Mouse (Mus musculus): ENCODE measurements at regions not wholly inside any gene's neighbourhood (a gene's known extent, or its start where the extent isn't known, plus 50 kb on each side); places are given as distances from the start of the nearest gene placed in this dataset.
A peak's percentile ranks its signal among the peaks of the same experiment; 100 is the strongest.
"Not testable (repeated sequence)": the region's sequence is repeated elsewhere in the genome, so short reads cannot be mapped to it uniquely, and the experiment has no call there.

DNA sequence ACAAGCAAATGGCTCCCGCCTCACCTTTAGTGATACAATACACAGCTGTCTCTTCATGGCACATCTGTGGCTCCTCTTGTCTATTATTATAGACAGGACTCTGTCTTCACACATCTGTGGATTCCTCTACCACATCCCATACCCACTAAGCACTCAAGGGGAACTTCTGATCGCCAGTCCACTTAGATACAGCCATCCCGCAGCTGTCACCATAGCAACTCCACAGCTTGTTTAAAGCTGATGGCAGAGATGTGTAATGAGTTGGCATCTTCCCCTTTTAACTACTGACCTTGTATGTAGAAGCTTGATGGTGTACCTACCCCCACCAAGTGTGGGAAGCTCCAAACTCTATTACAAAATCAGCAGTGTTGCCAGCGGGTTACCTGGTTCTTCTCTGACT is 109.5 kb upstream of the Pfn2 start:
- no peak for DNase-seq (ENCODE audit: extremely low spot score, low spot score)

DNA sequence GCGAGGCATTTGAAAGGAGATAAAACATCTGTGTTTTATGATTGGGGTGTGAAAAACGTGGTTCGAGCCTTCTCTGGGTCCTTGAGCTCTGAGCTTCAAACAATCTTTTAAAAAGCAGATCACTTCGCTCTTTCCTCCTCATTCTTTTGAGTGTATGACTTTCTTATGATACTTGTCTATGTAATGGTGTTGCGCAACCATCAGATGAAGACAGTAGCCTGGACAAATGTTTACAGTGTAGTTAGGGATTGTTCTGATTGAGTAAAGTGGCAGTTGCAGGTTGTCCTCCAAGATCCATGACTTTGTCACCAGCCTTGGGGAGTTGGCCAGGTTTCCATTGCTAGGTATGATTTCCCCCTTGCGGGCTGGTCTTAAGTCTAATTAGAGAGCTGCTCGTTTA is 116.1 kb upstream of the Pfn2 start:
- DNase-seq (ENCODE audit: extremely low spot score, low spot score) = no peak

DNA sequence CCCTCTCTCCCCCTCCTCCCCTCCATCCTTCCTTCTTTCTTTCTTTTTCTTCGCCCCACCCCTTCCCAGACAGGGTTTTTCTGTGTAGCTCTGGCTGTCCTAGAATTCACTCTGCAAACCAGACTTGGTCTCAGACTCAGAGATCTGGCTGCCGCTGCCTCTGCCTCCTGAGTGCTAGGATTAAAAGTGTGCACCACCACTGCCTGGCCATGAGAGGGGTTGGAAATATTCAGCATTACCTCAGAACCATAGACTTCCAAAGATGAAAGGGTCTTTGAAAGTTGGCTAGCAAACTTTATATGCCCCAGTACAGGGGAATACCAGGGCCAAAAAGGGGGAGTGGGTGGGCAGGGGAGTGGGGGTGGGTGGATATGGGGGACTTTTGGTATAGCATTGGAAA is 122.7 kb upstream of the Pfn2 start:
- DNase-seq (ENCODE audit: extremely low spot score, low spot score) = not testable (repeated sequence)

DNA sequence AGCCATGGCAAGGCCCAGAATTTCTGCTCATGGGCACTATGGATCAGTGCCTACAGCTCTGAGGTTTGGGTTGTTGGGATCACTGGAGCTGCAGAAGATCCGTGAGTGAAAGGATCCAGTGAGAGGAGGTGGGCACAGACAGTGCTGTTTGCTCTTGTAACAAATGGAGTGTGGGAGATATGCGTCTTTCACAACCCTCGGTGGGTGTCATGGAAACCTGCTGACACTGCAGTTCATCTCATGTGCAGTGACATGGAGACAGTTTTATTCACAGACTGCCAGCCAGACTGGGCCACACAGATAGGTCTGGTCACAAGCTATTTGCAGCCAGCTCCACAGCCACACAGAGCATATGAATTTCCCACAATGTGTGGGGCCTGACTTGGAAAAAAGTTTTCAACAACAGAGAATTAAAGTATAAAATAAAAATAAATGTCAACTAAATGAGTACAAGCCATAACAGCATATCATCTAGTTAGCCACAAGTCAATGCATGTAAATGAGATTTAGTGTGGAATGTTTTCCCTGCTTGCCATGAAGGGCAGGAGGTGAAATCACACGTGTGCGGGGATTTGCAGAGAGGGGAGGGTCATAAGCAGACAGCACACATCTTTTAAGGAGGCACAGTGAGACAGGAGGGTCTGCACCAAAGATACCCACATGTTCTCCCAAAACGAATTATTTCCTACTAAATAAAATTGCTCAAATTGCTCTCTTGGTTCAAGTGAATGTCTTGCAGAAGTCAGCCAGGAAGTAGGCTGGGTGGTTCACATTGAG is 124.8 kb upstream of the Pfn2 start:
- DNase-seq (ENCODE audit: extremely low spot score, low spot score) = no peak

DNA sequence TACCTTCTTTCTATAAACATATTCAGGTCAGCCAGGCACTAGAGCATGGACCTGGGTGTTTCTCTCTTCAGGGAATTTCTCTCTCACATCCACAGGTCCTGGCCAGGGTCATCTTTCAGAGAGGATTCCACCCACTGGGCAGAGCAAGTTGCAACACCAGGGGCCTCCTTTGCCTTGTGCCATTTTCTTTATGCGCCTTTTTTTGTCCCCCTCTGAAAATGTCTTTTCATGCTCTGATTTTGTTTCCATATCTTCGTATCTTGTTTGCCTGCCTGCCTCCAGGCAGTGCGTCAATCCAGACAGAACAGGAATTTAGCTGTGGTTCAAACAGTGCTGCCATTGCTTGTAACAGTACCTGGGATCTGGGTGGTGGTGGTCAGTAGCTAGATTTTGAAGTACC is 125.7 kb upstream of the Pfn2 start:
- DNase-seq (ENCODE audit: extremely low spot score, low spot score) = no peak

DNA sequence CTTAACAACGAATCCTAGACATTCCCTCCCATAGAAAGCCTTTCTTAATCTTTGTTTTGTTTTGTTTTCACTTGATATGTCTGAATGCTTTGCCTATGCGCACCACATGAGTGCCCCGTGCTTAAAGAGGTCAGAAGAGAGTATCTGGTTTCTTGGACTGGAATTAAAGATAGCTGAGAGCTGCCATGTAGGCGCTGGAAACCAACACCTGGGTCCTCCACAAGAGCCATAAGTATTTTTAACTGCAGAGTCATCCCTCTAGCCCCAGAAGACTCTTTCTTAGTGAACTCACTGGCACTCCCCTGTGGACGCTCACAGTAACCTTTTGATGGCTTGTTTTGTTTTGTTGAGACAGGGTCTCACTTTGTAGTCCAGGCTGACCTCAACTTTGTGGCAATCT is 127.5 kb upstream of the Pfn2 start:
- DNase-seq (ENCODE audit: extremely low spot score, low spot score) = no peak

DNA sequence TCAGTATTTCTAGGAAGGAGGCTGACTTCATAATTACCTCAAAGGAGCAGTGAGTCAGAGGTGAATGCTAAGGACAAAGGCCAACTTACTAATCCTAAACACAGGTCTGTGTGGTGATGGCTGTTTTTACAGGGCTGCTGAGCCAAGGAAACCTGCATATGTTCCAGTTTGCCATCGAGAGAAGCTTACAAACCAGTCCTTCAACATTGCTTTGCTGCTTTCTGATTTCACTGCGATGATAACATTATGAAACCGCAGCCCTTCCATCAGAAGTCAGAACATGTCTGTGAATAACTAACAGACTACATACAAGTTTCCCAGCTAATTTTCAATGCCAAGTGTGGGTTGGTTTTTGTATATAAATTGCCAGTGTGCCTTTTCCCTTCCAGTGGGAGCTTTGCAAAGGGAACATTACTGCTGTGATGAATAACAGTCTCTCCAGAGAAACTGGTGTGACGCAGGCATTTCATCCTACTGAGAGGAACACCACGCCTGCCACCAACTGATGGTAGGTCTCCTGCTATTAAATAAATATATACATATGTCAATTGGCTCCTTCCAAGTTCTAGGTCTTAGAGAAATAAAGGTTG is 128.9 kb upstream of the Pfn2 start:
- DNase-seq (ENCODE audit: extremely low spot score, low spot score) = no peak

DNA sequence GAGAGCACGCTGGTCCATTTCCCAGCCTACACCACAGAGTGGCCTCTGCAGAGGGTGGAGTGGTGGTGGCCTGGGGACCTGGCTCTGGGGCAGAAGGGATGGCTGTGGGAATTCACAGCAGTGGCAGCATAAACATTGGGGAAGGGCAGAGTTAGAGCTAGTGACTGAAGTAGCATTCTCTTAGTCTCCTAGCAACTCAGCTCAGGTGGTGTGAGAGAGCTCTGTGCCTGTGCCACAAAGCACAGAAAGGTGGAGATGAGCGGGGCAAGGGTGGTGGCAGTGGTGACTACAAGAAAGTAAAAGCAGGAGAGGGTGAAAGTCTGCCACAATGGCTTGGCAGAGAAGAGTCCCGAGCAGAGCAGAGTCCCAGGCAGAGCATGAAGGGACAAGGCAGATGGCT is 140.3 kb upstream of the Pfn2 start:
- DNase-seq (ENCODE audit: extremely low spot score, low spot score) = no peak

DNA sequence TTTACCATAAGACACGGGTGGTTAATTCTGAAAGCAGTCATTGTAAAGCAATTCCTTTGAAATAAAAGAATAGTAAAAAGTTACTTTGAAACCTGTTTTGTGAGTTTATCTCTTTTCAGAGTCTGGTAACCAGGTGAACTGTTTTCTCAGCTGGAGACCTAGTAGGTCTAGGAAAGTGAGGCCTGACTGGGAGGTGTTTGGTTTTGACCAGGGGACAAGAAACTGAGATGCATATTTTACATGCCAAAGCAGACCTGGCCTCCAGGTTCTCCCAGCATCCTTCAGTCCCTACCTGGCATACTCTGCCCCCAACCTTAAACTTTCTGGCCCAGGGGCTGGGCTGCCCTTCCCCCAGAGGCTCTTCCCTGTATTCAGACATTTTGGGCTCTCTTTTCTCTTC is 142.9 kb upstream of the Pfn2 start:
- DNase-seq (ENCODE audit: extremely low spot score, low spot score) = no peak

DNA sequence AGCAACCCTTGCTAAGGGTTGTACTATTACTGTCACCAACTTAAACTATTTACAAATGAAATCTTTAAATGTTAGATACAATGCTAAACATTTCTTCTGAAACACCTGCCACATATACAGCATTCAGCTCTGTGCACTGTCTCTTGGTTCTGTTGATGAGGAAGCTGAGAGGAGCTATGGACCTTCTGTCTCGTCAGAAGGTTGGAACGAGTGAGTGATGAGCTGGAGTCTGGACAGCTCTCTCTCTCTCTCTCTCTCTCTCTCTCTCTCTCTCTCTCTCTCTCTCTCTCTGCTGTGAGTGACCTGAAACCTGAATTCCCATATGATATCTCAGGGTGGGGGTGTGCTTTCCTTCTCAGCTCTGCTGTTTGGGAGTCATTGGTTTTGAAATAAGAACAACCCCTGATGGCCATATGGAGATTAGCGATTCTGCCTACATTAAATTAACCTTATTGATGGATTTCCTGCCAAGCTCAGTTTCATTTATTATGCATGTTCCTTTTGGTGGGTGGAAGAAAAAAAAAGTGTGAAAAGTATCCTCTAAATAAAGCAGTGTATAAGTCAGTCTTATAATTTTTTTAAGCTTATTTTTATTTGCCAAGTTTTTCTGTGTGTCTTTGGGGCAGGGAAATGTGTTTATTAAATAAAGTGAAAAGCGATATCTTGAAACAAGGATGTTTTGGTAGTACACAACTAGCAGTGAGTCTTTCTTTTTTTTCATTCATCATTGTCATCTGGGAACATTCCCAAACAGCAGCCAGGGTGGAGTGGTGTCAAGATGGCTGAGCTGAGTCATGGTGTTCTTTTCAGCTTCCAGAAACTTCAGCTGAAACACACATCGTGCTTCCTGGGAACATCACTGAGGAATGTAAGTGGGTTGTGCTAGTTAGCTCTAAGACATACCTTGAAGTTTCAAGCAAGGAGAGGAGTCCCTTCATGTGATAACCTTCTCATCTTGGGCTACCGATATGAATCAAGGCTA is 150.5 kb upstream of the Pfn2 start:
- DNase-seq (ENCODE audit: extremely low spot score, low spot score) = no peak

DNA sequence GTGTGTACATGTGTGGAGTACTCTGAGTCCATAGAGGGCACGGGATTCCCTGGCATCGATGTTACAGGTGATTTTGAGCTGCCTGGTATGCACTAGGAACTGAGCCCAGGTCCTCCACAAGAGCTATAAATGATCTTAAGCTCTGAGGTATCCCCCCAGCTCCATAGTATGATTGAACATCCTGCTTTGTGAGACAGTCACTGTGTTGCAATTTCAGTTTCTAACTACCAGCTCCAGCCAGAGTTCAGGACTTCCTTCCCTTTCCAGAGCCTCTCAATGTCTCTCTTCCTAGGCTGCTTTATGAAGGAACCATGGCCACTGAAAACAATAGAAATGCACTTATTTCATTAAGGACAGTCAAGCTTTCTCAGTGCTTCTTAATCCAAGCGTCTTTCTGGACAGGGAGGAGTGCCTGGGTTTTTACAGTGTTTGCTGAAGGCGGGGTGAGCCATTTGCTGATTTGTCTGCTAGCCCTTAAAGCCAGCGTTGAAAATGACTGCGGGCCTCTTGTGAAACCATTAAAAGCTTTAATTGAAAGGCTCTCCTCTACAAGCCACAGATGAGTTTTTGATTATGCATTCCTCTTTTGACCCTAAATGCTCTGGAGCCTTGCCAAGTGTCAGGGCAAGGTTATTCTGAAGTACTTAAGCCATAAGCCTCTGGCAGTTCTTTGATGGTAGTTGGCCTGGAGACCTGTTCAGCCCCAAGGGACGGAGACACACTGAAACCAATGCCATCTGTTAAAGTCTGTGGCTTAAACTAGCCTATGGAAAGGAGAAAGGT is 155.1 kb upstream of the Pfn2 start:
- DNase-seq (ENCODE audit: extremely low spot score, low spot score) = peak; percentile 21

DNA sequence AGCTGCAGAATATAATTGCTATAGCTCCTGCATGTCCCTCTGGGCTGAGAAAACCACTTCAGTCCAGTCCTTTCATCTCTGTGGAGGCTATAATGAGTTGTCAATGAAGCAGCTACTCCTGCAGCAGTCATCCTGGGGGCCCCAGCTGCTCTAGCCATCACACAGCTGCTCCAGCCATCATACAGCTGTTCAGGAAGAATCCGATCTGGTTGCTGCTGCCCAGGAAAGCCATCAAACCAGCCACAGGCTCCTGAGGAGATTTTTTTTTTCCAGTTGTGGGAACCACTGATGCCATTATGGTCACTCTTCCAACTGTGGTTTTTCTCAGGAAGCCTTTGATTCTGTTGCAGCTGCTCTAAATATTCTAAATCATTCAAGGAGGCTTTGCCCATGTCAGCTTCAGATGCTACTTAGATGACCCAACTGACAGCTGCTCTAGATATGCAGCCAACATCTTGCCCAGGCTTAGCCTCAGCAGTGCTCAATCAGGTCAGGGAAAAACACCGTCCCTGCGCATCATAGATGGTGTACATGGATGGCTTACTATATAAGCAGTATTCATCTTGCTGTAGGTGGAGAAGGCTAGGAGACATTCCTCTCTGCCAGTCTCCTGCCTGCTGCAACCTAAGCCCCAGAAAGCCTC is 177.0 kb upstream of the Pfn2 start:
- DNase-seq (ENCODE audit: extremely low spot score, low spot score) = peak; percentile 43

DNA sequence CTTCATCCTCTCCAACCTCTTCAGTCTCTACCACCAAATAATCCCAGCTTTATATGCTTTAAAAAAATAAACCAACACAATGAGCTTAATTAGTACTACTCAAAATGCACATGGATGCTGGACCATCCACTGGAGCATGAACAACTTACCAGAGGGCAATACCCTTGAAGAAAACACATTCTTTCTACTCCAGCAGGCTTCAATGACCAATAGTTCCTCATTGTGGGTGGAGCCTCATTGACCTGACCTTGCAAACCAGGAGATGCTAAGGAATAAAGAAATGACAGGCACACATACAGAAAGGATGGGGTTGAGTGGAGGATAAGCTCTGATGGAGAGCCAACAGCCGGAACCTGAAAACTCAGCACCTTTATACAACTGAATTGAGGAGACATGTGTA is 201.7 kb upstream of the Pfn2 start:
- no peak for DNase-seq (ENCODE audit: extremely low spot score, low spot score)

DNA sequence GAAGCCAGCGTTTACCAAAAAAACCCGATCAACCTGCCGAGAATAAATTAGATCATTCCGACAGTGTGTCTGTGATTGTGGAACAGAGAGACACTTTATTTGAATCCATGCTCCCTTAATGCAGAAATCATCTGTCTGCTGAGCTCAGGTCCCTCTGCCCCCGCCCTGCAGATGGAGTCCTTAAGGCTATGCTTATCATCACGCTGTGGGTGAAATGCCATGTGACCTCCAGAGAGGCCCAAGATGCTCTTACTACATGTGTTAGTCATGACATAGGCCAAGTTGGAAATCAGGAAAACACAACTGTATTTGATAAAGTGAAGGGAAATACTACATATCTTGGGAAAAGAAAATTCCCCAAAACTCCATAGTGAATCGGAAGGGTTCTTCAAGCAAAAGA is 206.8 kb upstream of the Pfn2 start:
- DNase-seq (ENCODE audit: extremely low spot score, low spot score) = no peak

DNA sequence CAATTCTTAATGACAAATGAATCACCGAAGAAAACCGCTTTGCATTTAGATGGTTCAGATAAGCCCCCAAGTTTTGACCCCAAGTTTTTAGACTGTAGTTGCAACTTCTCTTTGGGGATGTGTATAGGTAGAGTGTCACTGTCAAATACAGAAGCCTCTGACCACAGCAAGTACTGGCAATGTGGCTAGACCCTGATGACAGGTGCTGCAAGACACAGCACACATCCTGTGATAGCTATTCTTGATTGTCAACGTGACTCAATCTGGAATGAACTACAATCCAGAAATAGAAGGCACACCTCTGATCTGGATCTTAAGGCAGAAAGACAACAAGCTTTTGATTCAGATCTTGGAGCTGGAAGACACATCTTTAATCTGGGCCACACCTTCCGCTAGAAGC is 207.3 kb upstream of the Pfn2 start:
- DNase-seq (ENCODE audit: extremely low spot score, low spot score) = no peak

DNA sequence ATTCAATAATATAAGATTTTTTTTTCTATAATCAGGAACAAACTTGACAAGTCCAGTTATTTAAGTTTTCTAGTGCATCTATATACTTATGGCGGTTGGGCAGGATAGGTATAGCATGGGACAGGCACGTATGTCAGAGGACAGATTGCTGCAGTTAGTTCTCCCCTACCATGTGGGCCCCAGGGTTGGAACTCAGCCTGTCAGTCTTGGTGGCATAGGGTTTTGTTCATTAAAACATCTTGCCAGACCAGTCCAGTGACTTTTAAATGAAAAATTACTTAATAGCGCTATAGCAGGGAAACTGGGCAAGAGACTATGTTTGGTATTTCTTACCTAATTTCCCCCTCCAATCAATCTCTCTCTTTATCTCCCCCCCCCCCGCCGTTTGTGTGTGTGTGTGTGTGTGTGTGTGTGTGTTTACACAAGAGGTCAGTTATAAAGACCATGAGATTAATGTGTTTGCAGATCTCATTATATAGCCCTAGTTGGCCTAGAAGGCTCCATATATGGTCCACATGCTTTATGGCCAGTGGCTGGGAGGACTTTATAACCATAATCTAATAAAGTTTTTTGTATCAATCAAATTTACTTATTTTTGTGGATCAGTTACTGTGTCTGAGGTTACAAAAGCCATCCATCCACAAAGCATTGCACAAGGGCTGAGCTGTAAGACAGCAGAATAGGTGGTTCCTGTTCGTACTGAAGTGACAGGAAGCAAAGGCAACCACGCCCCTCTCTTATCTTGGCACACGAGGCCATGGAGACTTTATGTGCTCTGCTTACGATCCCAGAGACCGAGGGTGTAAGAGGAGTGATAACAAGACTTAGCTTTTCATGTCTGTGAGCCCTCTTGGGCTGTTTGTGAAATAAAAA is 208.5 kb upstream of the Pfn2 start:
- no peak for DNase-seq (ENCODE audit: extremely low spot score, low spot score)

DNA sequence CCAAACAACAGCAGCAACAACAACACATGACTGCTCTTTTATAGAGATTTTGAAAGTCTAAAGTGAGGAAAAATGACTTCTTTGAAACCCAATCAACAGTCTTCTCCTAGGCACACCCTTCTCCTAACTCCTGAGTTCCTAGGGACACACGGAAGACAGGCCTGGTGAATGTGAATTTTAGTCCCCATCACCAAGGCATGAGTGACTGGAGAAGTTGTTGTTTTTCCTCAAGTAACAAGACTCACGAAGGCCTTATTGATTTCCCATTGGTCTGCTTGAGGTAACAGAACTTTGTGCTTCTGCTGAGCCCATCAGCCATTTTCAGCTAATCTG is 209.2 kb upstream of the Pfn2 start:
- no peak for DNase-seq (ENCODE audit: extremely low spot score, low spot score)

DNA sequence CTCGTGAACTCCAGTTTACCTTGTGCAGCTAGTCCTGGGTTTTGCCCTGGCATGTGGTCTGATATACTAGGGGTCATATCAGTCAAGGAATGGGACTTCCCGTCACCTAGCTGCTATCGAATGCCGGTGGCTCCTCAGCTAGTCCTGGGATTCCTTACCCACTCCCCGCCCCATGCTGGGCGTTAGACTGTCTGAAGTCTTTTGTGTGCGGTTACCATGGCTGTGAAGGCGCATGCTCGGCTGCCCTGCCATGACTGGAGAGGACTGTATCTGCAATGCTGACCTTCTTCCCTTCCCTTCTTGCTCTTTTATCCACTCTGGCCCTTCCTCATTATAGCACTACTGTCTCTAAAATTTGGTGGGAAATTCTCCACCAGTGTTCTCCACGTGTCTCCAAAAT is 210.3 kb upstream of the Pfn2 start:
- DNase-seq (ENCODE audit: extremely low spot score, low spot score) = peak; percentile 21

DNA sequence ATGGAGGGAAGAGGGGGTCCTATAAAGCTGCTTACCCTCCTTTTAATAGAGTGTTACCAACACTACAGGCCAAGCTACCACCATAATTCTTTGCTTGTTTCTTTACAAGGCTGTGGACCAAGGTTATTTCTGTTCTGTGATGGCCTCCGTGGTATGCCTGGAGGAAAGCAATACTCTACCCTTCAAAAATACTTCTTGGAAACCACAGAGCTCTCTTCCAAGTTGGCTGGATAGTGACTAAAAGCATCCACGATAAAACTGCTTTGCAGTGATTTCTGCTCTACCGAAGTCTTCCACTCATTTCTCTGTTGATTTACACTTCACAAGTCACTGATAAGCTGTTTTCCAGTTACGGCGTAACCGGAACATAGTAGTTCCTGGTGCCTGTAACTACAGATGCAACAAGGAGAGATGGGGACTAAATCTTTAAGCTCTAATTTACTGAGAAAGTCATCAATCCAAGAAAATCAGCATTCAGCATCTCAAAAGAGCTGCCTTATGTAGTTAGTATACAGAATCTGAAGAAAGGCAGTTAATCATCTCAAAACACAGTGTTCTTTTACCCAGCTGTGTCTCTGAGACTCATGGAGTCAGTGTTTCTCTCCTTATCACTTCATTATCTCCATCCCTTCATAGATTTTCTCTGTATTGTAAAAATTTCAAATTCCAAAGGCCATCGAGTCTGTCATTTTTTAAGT is 216.1 kb upstream of the Pfn2 start:
- DNase-seq (ENCODE audit: extremely low spot score, low spot score) = no peak

DNA sequence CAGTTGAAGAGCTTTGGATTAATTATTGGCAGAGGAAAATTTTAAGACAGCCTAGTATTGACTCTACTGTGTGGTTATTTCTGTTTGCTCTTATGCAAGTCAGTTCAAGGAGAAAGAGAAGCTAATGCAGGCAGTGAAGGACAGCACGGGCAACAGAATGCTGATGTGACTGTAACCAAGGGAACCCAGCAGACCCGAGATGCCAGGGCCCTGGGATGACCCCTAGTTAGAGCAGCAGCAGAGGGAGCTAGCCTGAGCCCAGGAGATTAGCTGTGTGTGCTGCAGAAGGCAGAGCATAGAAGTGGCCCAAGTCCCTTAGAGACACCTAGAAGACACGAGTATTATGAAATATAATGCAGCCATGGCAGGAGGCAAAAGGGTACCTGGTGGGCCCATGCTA is 223.7 kb upstream of the Pfn2 start:
- no peak for DNase-seq (ENCODE audit: extremely low spot score, low spot score)
